Mouse (Mus musculus) MEL (cell line): Measurements from ENCODE around the gene Zfp449. TPM values are rescaled to one million over a fixed set of nuclear protein-coding genes. Genes with fewer than 3 reads are reported as not detected.

ENCODE experiments used
- DNase-seq: peaks from one replicate; pipeline ENCODE4 v3.0.0; 2011; ENCODE audit warnings: low read depth, low spot score
- H3K27ac ChIP-seq: 2 replicates; pipeline ENCODE4 v1.5.1; 2012; ENCODE audit warnings: low read depth, mild to moderate bottlenecking, control low read depth, low read length, moderate library complexity; ENCODE audit not compliant: control insufficient read depth
- H3K27me3 ChIP-seq, 2 experiments: fragments of 150-350 bp in 1 of 2; sonication (generic) in 1 of 2; 2 replicates each; pipeline ENCODE4 v1.6.1; 2012; ENCODE audit warnings: low read length in 2 of 2, mild to moderate bottlenecking in 2 of 2, improper control_type of control experiment in 1 of 2, moderate library complexity in 1 of 2; ENCODE audit not compliant: insufficient read depth in 2 of 2, control insufficient read depth in 1 of 2
- H3K36me3 ChIP-seq, 2 experiments: 2 replicates each; pipeline ENCODE4 v1.6.1; 2012 to 2014; ENCODE audit warnings: low read length in 2 of 2, improper control_type of control experiment in 1 of 2, inconsistent platforms in 1 of 2, mild to moderate bottlenecking in 1 of 2; ENCODE audit not compliant: insufficient read depth in 2 of 2, control insufficient read depth in 1 of 2
- H3K4me1 ChIP-seq, 2 experiments: fragments of 150-350 bp in 1 of 2; sonication (generic) in 1 of 2; 2 replicates each; pipeline ENCODE4 v1.6.1; 2012; ENCODE audit warnings: low read length in 2 of 2, improper control_type of control experiment in 1 of 2, mild to moderate bottlenecking in 1 of 2; ENCODE audit not compliant: insufficient read depth in 2 of 2, control insufficient read depth in 1 of 2
- H3K4me3 ChIP-seq, 2 experiments: fragments of 150-350 bp in 1 of 2; sonication (generic) in 1 of 2; 2 replicates each; pipeline ENCODE4 v1.5.1; 2012; ENCODE audit warnings: low read depth in 2 of 2, low read length in 2 of 2, mild to moderate bottlenecking in 2 of 2, moderate library complexity in 2 of 2, control low read depth in 1 of 2, improper control_type of control experiment in 1 of 2; ENCODE audit not compliant: control insufficient read depth in 1 of 2, insufficient read depth in 1 of 2
- H3K79me2 ChIP-seq: 2 replicates; pipeline ENCODE4 v1.6.1; 2012; ENCODE audit warnings: mild to moderate bottlenecking, low read length, moderate library complexity; ENCODE audit not compliant: control insufficient read depth, poor library complexity, insufficient read depth
- H3K9ac ChIP-seq: 2 replicates; pipeline ENCODE4 v1.6.1; 2012; ENCODE audit warnings: low read depth, mild to moderate bottlenecking, control low read depth, low read length, moderate library complexity; ENCODE audit not compliant: control insufficient read depth, poor library complexity, severe bottlenecking
- H3K9me3 ChIP-seq: fragments of 150-350 bp; sonication (generic); replicated peaks from 2 replicates; pipeline ENCODE4 v1.6.1; 2012; ENCODE audit warnings: mild to moderate bottlenecking, low read length, improper control_type of control experiment, moderate library complexity; ENCODE audit not compliant: insufficient read depth
- CHD2 ChIP-seq: IDR thresholded peaks from 2 replicates; pipeline ENCODE4 v1.6.1; 2011; ENCODE audit warnings: low read length, improper control_type of control experiment
- CTCF ChIP-seq, 3 experiments: IDR thresholded peaks in 2 of 3; conservative IDR thresholded peaks in 1 of 3; 2 replicates each; pipeline ENCODE4 v1.5.1; 2011 to 2012; ENCODE audit warnings: low read length in 3 of 3, low read depth in 2 of 3, mild to moderate bottlenecking in 2 of 3, improper control_type of control experiment in 1 of 3, inconsistent platforms in 1 of 3, mixed read lengths in 1 of 3, moderate library complexity in 1 of 3; ENCODE audit not compliant: control insufficient read depth in 1 of 3, insufficient read depth in 1 of 3, poor library complexity in 1 of 3, severe bottlenecking in 1 of 3
- E2F4 ChIP-seq: IDR thresholded peaks from 2 replicates; pipeline ENCODE4 v1.6.1; 2011; ENCODE audit warnings: low read depth, low read length, improper control_type of control experiment, borderline replicate concordance
- EP300 ChIP-seq, 2 experiments: IDR thresholded peaks; 2 replicates each; pipeline ENCODE4 v1.6.1; 2011; ENCODE audit warnings: improper control_type of control experiment in 2 of 2, low read length in 2 of 2, low read depth in 1 of 2, mild to moderate bottlenecking in 1 of 2
- GABPA ChIP-seq: IDR thresholded peaks from 2 replicates; pipeline ENCODE4 v1.6.1; 2012; ENCODE audit warnings: low read depth, mild to moderate bottlenecking, inconsistent platforms, low read length, improper control_type of control experiment, moderate library complexity
- HCFC1 ChIP-seq: IDR thresholded peaks from 2 replicates; pipeline ENCODE4 v1.6.1; 2012; ENCODE audit warnings: low read depth, mild to moderate bottlenecking, inconsistent platforms, low read length, improper control_type of control experiment, moderate library complexity
- JUND ChIP-seq: IDR thresholded peaks from 2 replicates; pipeline ENCODE4 v1.6.1; 2011; ENCODE audit warnings: low read depth, mild to moderate bottlenecking, improper control_type of control experiment, low read length
- KAT2A ChIP-seq: conservative IDR thresholded peaks from 2 replicates; pipeline ENCODE4 v1.6.1; 2012; ENCODE audit warnings: low read depth, low read length, improper control_type of control experiment, inconsistent platforms
- MAFK ChIP-seq: IDR thresholded peaks from 2 replicates; pipeline ENCODE4 v1.6.1; 2011; ENCODE audit warnings: low read depth, mild to moderate bottlenecking, low read length, improper control_type of control experiment, borderline replicate concordance
- MEF2A ChIP-seq: IDR thresholded peaks from 2 replicates; pipeline ENCODE4 v1.6.1; 2014; ENCODE audit warnings: low read depth, mild to moderate bottlenecking, inconsistent platforms, low read length, improper control_type of control experiment; ENCODE audit not compliant: poor library complexity, insufficient replicate concordance, severe bottlenecking; ENCODE audit errors: extremely low read depth
- MYB ChIP-seq: IDR thresholded peaks from 2 replicates; pipeline ENCODE4 v1.6.1; 2011; ENCODE audit warnings: mild to moderate bottlenecking, low read depth, low read length, improper control_type of control experiment
- POLR2AphosphoS2 ChIP-seq: IDR thresholded peaks from 2 replicates; pipeline ENCODE4 v1.6.1; 2011; ENCODE audit warnings: low read length, improper control_type of control experiment
- POLR2AphosphoS5 ChIP-seq: IDR thresholded peaks from 2 replicates; pipeline ENCODE4 v1.6.1; 2012; ENCODE audit warnings: low read depth, borderline replicate concordance, mild to moderate bottlenecking, inconsistent platforms, low read length, moderate library complexity, mixed read lengths
- RAD21 ChIP-seq: IDR thresholded peaks from 2 replicates; pipeline ENCODE4 v1.6.1; 2011; ENCODE audit warnings: mild to moderate bottlenecking, low read depth, low read length, improper control_type of control experiment
- RCOR1 ChIP-seq: IDR thresholded peaks from 2 replicates; pipeline ENCODE4 v1.6.1; 2012; ENCODE audit warnings: low read depth, mild to moderate bottlenecking, inconsistent platforms, low read length, improper control_type of control experiment
- SMC3 ChIP-seq: IDR thresholded peaks from 2 replicates; pipeline ENCODE4 v1.6.1; 2011; ENCODE audit warnings: low read depth, low read length, improper control_type of control experiment
- TBP ChIP-seq: IDR thresholded peaks from 2 replicates; pipeline ENCODE4 v1.8.0; 2011; ENCODE audit warnings: low read depth, low read length, improper control_type of control experiment
- TCF12 ChIP-seq: IDR thresholded peaks from 2 replicates; pipeline ENCODE4 v1.6.1; 2014; ENCODE audit warnings: low read depth, mild to moderate bottlenecking, inconsistent platforms, low read length, improper control_type of control experiment, moderate library complexity
- UBTF ChIP-seq: IDR thresholded peaks from 2 replicates; pipeline ENCODE4 v1.6.1; 2012; ENCODE audit warnings: low read depth, mild to moderate bottlenecking, inconsistent platforms, low read length, improper control_type of control experiment, moderate library complexity, borderline replicate concordance; ENCODE audit not compliant: insufficient read depth
- USF1 ChIP-seq: IDR thresholded peaks from 2 replicates; pipeline ENCODE4 v1.6.1; 2014; ENCODE audit warnings: low read depth, mild to moderate bottlenecking, inconsistent platforms, low read length, improper control_type of control experiment, moderate library complexity
- USF2 ChIP-seq, 2 experiments: IDR thresholded peaks; 2 replicates each; pipeline ENCODE4 v1.6.1; 2011 to 2012; ENCODE audit warnings: improper control_type of control experiment in 2 of 2, low read length in 2 of 2, borderline replicate concordance in 1 of 2, inconsistent platforms in 1 of 2, low read depth in 1 of 2, mild to moderate bottlenecking in 1 of 2; ENCODE audit not compliant: insufficient read depth in 1 of 2
- ZC3H11A ChIP-seq: IDR thresholded peaks from 2 replicates; pipeline ENCODE4 v1.6.1; 2012; ENCODE audit warnings: low read depth, mild to moderate bottlenecking, inconsistent platforms, low read length, improper control_type of control experiment
- ZNF384 ChIP-seq: IDR thresholded peaks from 2 replicates; pipeline ENCODE4 v1.6.1; 2012; ENCODE audit warnings: low read depth, mild to moderate bottlenecking, inconsistent platforms, low read length, improper control_type of control experiment
- polyA plus RNA-seq, 2 experiments: library from polyadenylated mRNA; stranded (reverse) in 1 of 2; unstranded in 1 of 2; fragments of >175 nt in 1 of 2; fragments of >200 nt in 1 of 2; gene quantifications; 2 replicates each; pipeline versions ENCODE4 v1.2.1 to v1.2.4; 2012; ENCODE audit warnings: low replicate concordance in 2 of 2, low read depth in 1 of 2; ENCODE audit not compliant: insufficient read length in 2 of 2, insufficient read depth in 1 of 2, missing spikeins in 1 of 2
- total RNA-seq: library from RNA; depleted of rRNA; stranded (reverse); fragments of 300-350 nt; gene quantifications from 2 replicates; pipeline ENCODE4 v1.2.3, GENCODE M21; 2012

Gene Zfp449
- total and polyA plus RNA-seq, 3 experiments = 1.5 TPM; not detected in 1

- Histone ChIP-seq H3K36me3 (no peaks in the 10 kb centered on the region), H3K9me3 (no peaks in the 10 kb centered on the region)
- no peak for TF ChIP-seq KAT2A
- TF ChIP-seq RAD21 = no peak
- TF ChIP-seq JUND = no peak
- TF ChIP-seq GABPA = no peak
- no peak for TF ChIP-seq USF1
- TF ChIP-seq MAFK = no peak
- TF ChIP-seq TBP = no peak
- TF ChIP-seq ZC3H11A = no peak
- TF ChIP-seq E2F4 = no peak
- no peak for TF ChIP-seq CTCF (IDR thresholded peaks at IDR 0.05 in 2 of 3, conservative IDR thresholded peaks at IDR 0.05 in 1 of 3; ENCODE audit: control insufficient read depth in 1 of 3, insufficient read depth in 1 of 3, low read depth in 2 of 3, low read length in 3 of 3, poor library complexity in 1 of 3, severe bottlenecking in 1 of 3)
- TF ChIP-seq ZNF384 = no peak
- no peak for TF ChIP-seq UBTF
- no peak for TF ChIP-seq HCFC1
- no peak for TF ChIP-seq SMC3
- TF ChIP-seq TCF12 = no peak
- TF ChIP-seq, all 39 proteins: peak for 0
- H3K9ac ChIP-seq = no peak overlapping the region
- H3K27ac ChIP-seq = no peak overlapping the region
- H3K79me2 ChIP-seq = no peaks in the 10 kb centered on the region
- no peak overlapping the region for H3K4me3 ChIP-seq
- H3K4me1 ChIP-seq = no peaks in the 10 kb centered on the region
- no peaks in the 10 kb centered on the region for H3K27me3 ChIP-seq
- DNase-seq = peak; percentile 6
Measured at GRCm38 (mm10) chrX:56322731-56323130, 23.5 kb upstream of the Zfp449 start.

DNA sequence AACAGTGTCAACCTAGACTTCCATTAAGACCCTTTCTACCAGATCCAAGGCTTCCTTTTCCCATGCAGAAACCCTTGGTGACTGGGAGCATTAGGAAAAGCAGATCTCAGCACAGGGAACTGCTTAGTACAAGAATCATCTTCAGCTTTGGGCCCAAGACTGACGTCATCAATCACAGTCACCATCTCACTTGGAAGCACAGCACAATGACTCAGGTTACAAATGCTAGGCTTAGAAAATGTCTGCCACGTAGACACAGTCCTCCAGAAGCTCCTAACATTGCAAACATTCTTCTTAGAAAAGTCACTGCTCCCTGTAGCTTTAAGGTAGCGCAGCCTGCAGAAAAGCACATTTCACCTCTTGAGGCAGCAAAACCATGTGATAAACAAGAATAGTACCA, 14.2 kb upstream of the Zfp449 start:
- H3K4me1 ChIP-seq = no peaks in the 10 kb centered on the region
- no peaks in the 10 kb centered on the region for H3K79me2 ChIP-seq
- no peak overlapping the region for H3K27ac ChIP-seq
- H3K4me3 ChIP-seq = no peak overlapping the region
- H3K36me3 ChIP-seq = no peaks in the 10 kb centered on the region
- no peaks in the 10 kb centered on the region for H3K9me3 ChIP-seq
- no peak for TF ChIP-seq MYB
- no peak for TF ChIP-seq CHD2
- TF ChIP-seq EP300 (IDR thresholded peaks at IDR 0.05; ENCODE audit: low read depth in 1 of 2, low read length in 2 of 2) = no peak
- TF ChIP-seq USF2 (IDR thresholded peaks at IDR 0.05; ENCODE audit: borderline replicate concordance in 1 of 2, insufficient read depth in 1 of 2, low read depth in 1 of 2, low read length in 2 of 2) = no peak
- TF ChIP-seq POLR2AphosphoS5 = no peak
- TF ChIP-seq MAFK = no peak
- no peak for TF ChIP-seq ZC3H11A
- TF ChIP-seq TBP = no peak
- TF ChIP-seq SMC3 = no peak
- no peak for TF ChIP-seq RCOR1
- TF ChIP-seq RAD21 = no peak
- TF ChIP-seq POLR2AphosphoS2 = no peak
- TF ChIP-seq MEF2A = no peak
- no peak for DNase-seq
- H3K9ac ChIP-seq = no peak overlapping the region
- H3K27me3 ChIP-seq = no peaks in the 10 kb centered on the region
